Mouse (Mus musculus): Measurements from ENCODE around the gene Dcdc2b.

- TF ChIP-seq GATA1 (IDR thresholded peaks at IDR 0.05; ENCODE audit: borderline replicate concordance, low read length) (no peak), FLI1 (IDR thresholded peaks at IDR 0.05; ENCODE audit: low read length) (no peak)
Measured at GRCm38 (mm10) chr4:129626035-129626434, 12.0 kb upstream of the Dcdc2b start.
